Comparison of ENCODE assay signal across 18 mouse cellular contexts in genomic region chr13:43516931-43517330, GRCm38 (mm10). TPM values are rescaled to one million over a fixed set of nuclear protein-coding genes. Genes with fewer than 3 reads are reported as not detected.
DNase-seq lines count a peak whose midpoint lies in the region; ATAC-seq and TF ChIP-seq lines count a peak whose summit lies in the region.
"Had no signal": no experiment of that assay in that cellular context is flagged by ENCODE, and none has a peak within 500 bp of the region (broad histone marks: within the 10 kb centered on the region; RNA-seq: fewer than 3 reads in every experiment).

No protein-coding gene starts in this region.

- no peak for TF ChIP-seq CTCF in forebrain, postnatal 0 days (IDR thresholded peaks at IDR 0.05; ENCODE audit: low read depth)

- H3K36me3 ChIP-seq in forebrain, postnatal 0 days (ENCODE audit: insufficient read depth), result no peaks in the 10 kb centered on the region
- no peaks in the 10 kb centered on the region for H3K36me3 ChIP-seq in forebrain, embryonic 13.5 days (ENCODE audit: poor library complexity, severe bottlenecking)
- H3K36me3 ChIP-seq in hindbrain, embryonic 10.5 days, result no peaks in the 10 kb centered on the region
- no peaks in the 10 kb centered on the region for H3K36me3 ChIP-seq in hindbrain, embryonic 12.5 days
- no peaks in the 10 kb centered on the region for H3K36me3 ChIP-seq in neural tube, embryonic 14.5 days (ENCODE audit: control insufficient read depth, insufficient read depth, low read length)
- no peaks in the 10 kb centered on the region for H3K36me3 ChIP-seq in neural tube, embryonic 15.5 days
- H3K36me3 ChIP-seq: embryonic facial prominence, embryonic 12.5 days; limb, embryonic 15.5 days had no signal

- H3K9me3 ChIP-seq in forebrain, postnatal 0 days (ENCODE audit: low read length), result no peaks in the 10 kb centered on the region
- H3K9me3 ChIP-seq in forebrain, embryonic 13.5 days (replicated peaks), result 0 out of 2 replicates have a peak, but pooled peaks cover 3% of the 10 kb centered on the region
- H3K9me3 ChIP-seq in hindbrain, embryonic 10.5 days, result no peaks in the 10 kb centered on the region
- 0 out of 2 replicates have a peak, but pooled peaks cover 3% of the 10 kb centered on the region for H3K9me3 ChIP-seq in hindbrain, embryonic 12.5 days (replicated peaks)
- H3K9me3 ChIP-seq in neural tube, embryonic 14.5 days (ENCODE audit: control insufficient read depth, low read length), result no peaks in the 10 kb centered on the region
- H3K9me3 ChIP-seq in neural tube, embryonic 15.5 days (replicated peaks), result no peaks in the 10 kb centered on the region
- H3K9me3 ChIP-seq: embryonic facial prominence, embryonic 12.5 days; limb, embryonic 15.5 days had no signal

- no peak overlapping the region for H3K27ac ChIP-seq in forebrain, postnatal 0 days (ENCODE audit: low read depth, low read length)
- H3K27ac ChIP-seq in forebrain, embryonic 13.5 days, result no peak overlapping the region
- H3K27ac ChIP-seq in hindbrain, embryonic 10.5 days, result no peak overlapping the region
- no peak overlapping the region for H3K27ac ChIP-seq in hindbrain, embryonic 12.5 days
- no peak overlapping the region for H3K27ac ChIP-seq in neural tube, embryonic 14.5 days (ENCODE audit: low read depth, low read length)
- H3K27ac ChIP-seq in neural tube, embryonic 15.5 days (replicated peaks), result no peak overlapping the region
- H3K27ac ChIP-seq: embryonic facial prominence, embryonic 12.5 days; limb, embryonic 15.5 days; stomach, postnatal 0 days had no signal

- no peaks in the 10 kb centered on the region for H3K27me3 ChIP-seq in forebrain, postnatal 0 days (ENCODE audit: insufficient read depth, low read length)
- 0 out of 2 replicates have a peak, but pooled peaks cover 2% of the 10 kb centered on the region for H3K27me3 ChIP-seq in forebrain, embryonic 13.5 days
- H3K27me3 ChIP-seq in hindbrain, embryonic 10.5 days (ENCODE audit: insufficient read depth, poor library complexity, severe bottlenecking), result no peaks in the 10 kb centered on the region
- H3K27me3 ChIP-seq in hindbrain, embryonic 12.5 days, result no peaks in the 10 kb centered on the region
- no peaks in the 10 kb centered on the region for H3K27me3 ChIP-seq in neural tube, embryonic 14.5 days (ENCODE audit: control insufficient read depth, insufficient read depth, low read length)
- no peaks in the 10 kb centered on the region for H3K27me3 ChIP-seq in neural tube, embryonic 15.5 days (replicated peaks)
- H3K27me3 ChIP-seq: CH12.LX; embryonic facial prominence, embryonic 12.5 days; limb, embryonic 15.5 days had no signal

- ATAC-seq in forebrain, postnatal 0 days, result peak; percentile 38; the same call in 1 of the 2 replicates
- no peak for ATAC-seq in forebrain, embryonic 13.5 days
- ATAC-seq in hindbrain, embryonic 12.5 days (ENCODE audit: low FRiP score), result no peak
- peak; percentile 31; the same call in 1 of the 2 replicates for ATAC-seq in neural tube, embryonic 14.5 days (ENCODE audit: low read depth)
- no peak for ATAC-seq in neural tube, embryonic 15.5 days (ENCODE audit: low FRiP score)
- ATAC-seq: intestine, embryonic 16.5 days; midbrain, embryonic 16.5 days had no signal

- WGBS in forebrain, postnatal 0 days, result 45% methylated on average over 6 of the region's 6 CpGs
- WGBS in forebrain, embryonic 13.5 days, result 45% methylated on average over 6 of the region's 6 CpGs
- WGBS in hindbrain, embryonic 10.5 days, result 41% methylated on average over 6 of the region's 6 CpGs
- 35% methylated on average over 6 of the region's 6 CpGs for WGBS in hindbrain, embryonic 12.5 days
- WGBS in neural tube, embryonic 14.5 days, result 27% methylated on average over 6 of the region's 6 CpGs
- 17% methylated on average over 6 of the region's 6 CpGs for WGBS in neural tube, embryonic 15.5 days

- no peaks in the 10 kb centered on the region for H3K4me1 ChIP-seq in forebrain, postnatal 0 days (ENCODE audit: insufficient read depth)
- no peaks in the 10 kb centered on the region for H3K4me1 ChIP-seq in forebrain, embryonic 13.5 days
- H3K4me1 ChIP-seq in hindbrain, embryonic 10.5 days (replicated peaks), result peaks cover 8% of the 10 kb centered on the region; the same call in 1 of the 2 replicates
- no peaks in the 10 kb centered on the region for H3K4me1 ChIP-seq in hindbrain, embryonic 12.5 days
- H3K4me1 ChIP-seq in neural tube, embryonic 14.5 days (ENCODE audit: control insufficient read depth, insufficient read depth, low read length), result no peaks in the 10 kb centered on the region
- H3K4me1 ChIP-seq in neural tube, embryonic 15.5 days, result peaks cover 8% of the 10 kb centered on the region; the same call in 1 of the 2 replicates
- H3K4me1 ChIP-seq: embryonic facial prominence, embryonic 12.5 days had no signal

- no peak overlapping the region for H3K4me2 ChIP-seq in forebrain, postnatal 0 days (ENCODE audit: low read depth)
- no peak overlapping the region for H3K4me2 ChIP-seq in forebrain, embryonic 13.5 days
- H3K4me2 ChIP-seq in hindbrain, embryonic 12.5 days (replicated peaks), result no peak overlapping the region
- no peak overlapping the region for H3K4me2 ChIP-seq in neural tube, embryonic 14.5 days (ENCODE audit: low read depth, low read length)
- H3K4me2 ChIP-seq in neural tube, embryonic 15.5 days, result no peak overlapping the region
- H3K4me2 ChIP-seq: embryonic facial prominence, embryonic 12.5 days; limb, embryonic 15.5 days had no signal

- H3K4me3 ChIP-seq in forebrain, postnatal 0 days (ENCODE audit: low read depth, low read length), result no peak overlapping the region
- no peak overlapping the region for H3K4me3 ChIP-seq in forebrain, embryonic 13.5 days
- H3K4me3 ChIP-seq in hindbrain, embryonic 10.5 days, result no peak overlapping the region
- no peak overlapping the region for H3K4me3 ChIP-seq in hindbrain, embryonic 12.5 days
- H3K4me3 ChIP-seq in neural tube, embryonic 14.5 days (ENCODE audit: low read depth, low read length), result no peak overlapping the region
- H3K4me3 ChIP-seq in neural tube, embryonic 15.5 days (replicated peaks), result no peak overlapping the region
- H3K4me3 ChIP-seq: embryonic facial prominence, embryonic 12.5 days; limb, embryonic 15.5 days; megakaryocyte, embryonic 14.5 days had no signal

- H3K9ac ChIP-seq in forebrain, postnatal 0 days, result no peak overlapping the region
- no peak overlapping the region for H3K9ac ChIP-seq in forebrain, embryonic 13.5 days
- H3K9ac ChIP-seq in hindbrain, embryonic 12.5 days, result no peak overlapping the region
- no peak overlapping the region for H3K9ac ChIP-seq in neural tube, embryonic 14.5 days (replicated peaks; ENCODE audit: low read depth, low read length)
- no peak overlapping the region for H3K9ac ChIP-seq in neural tube, embryonic 15.5 days (replicated peaks)
- H3K9ac ChIP-seq: embryonic facial prominence, embryonic 12.5 days; limb, embryonic 15.5 days had no signal

- DNase-seq in forebrain, postnatal 0 days, result no peak
- DNase-seq in hindbrain, embryonic 10.5 days (ENCODE audit: low spot score), result peak; percentile 16
- no peak for DNase-seq in lung, postnatal 14 days
- DNase-seq: cerebellum, adult 11 months; cerebellum, postnatal 25 days; lung, postnatal 10 days; thymus, postnatal 36 days had no signal

RNA-seq across cellular contexts. Expression of gene Ranbp9, which starts 35.8 kb away (rescaled TPM):
- 44.8 and 44.9 TPM in 2 replicates for total RNA-seq in forebrain, postnatal 0 days (2014; rRNA removed)
- polyA plus RNA-seq in forebrain, postnatal 0 days (2015; fragmentation: Nextera tagmentation; extraction: Ambion mirVana), result 8.1 and 9.3 TPM in 2 replicates
- polyA plus RNA-seq in forebrain, embryonic 13.5 days (2015; fragmentation: Nextera tagmentation; extraction: Ambion mirVana), result 12.4 and 12.7 TPM in 2 replicates
- polyA plus RNA-seq in hindbrain, embryonic 10.5 days (2016; fragmentation: Nextera tagmentation; extraction: Ambion mirVana), result 8.7 and 9.4 TPM in 2 replicates
- 12.2 and 12.8 TPM in 2 replicates for polyA plus RNA-seq in hindbrain, embryonic 12.5 days (2016; fragmentation: Nextera tagmentation; extraction: Ambion mirVana)
- polyA plus RNA-seq in neural tube, embryonic 14.5 days (2014; fragmentation: Nextera tagmentation; extraction: Ambion mirVana), result 18.1 and 19.2 TPM in 2 replicates
- polyA plus RNA-seq in neural tube, embryonic 15.5 days (2015; fragmentation: Nextera tagmentation; extraction: Ambion mirVana), result 10.3 and 12.9 TPM in 2 replicates

RNA-seq across cellular contexts. Expression of gene Mcur1, which starts 43.1 kb away (rescaled TPM):
- total RNA-seq in forebrain, postnatal 0 days (2014; rRNA removed), result 7.2 and 9.8 TPM in 2 replicates
- polyA plus RNA-seq in forebrain, postnatal 0 days (2015; fragmentation: Nextera tagmentation; extraction: Ambion mirVana), result 6.5 and 8.6 TPM in 2 replicates
- 9.3 and 9.6 TPM in 2 replicates for polyA plus RNA-seq in forebrain, embryonic 13.5 days (2015; fragmentation: Nextera tagmentation; extraction: Ambion mirVana)
- 7.3 and 8.9 TPM in 2 replicates for polyA plus RNA-seq in hindbrain, embryonic 10.5 days (2016; fragmentation: Nextera tagmentation; extraction: Ambion mirVana)
- polyA plus RNA-seq in hindbrain, embryonic 12.5 days (2016; fragmentation: Nextera tagmentation; extraction: Ambion mirVana), result 12.4 and 13.0 TPM in 2 replicates
- 8.6 and 9.9 TPM in 2 replicates for polyA plus RNA-seq in neural tube, embryonic 14.5 days (2014; fragmentation: Nextera tagmentation; extraction: Ambion mirVana)
- polyA plus RNA-seq in neural tube, embryonic 15.5 days (2015; fragmentation: Nextera tagmentation; extraction: Ambion mirVana), result 6.5 and 8.2 TPM in 2 replicates

Comparison
In these comparisons a context has a peak if more than half of its experiments do, and no peak if none do; other contexts are left out.
1. ATAC-seq: peak in forebrain, postnatal 0 days (single experiment) and neural tube, embryonic 14.5 days (single experiment); none in forebrain, embryonic 13.5 days (single experiment), hindbrain, embryonic 12.5 days (single experiment) and neural tube, embryonic 15.5 days (single experiment).